Mouse (Mus musculus) lung, adult 18-20 months (tissue): ENCODE measurements around the gene Grifin.
A peak's percentile ranks its signal among the peaks of the same experiment; 100 is the strongest.

ENCODE experiments used
- DNase-seq, 2 experiments: peaks; one replicate each; pipeline ENCODE4 v3.0.0; 2022; ENCODE audit warnings: mixed read lengths in 2 of 2

The Grifin gene

DNA sequence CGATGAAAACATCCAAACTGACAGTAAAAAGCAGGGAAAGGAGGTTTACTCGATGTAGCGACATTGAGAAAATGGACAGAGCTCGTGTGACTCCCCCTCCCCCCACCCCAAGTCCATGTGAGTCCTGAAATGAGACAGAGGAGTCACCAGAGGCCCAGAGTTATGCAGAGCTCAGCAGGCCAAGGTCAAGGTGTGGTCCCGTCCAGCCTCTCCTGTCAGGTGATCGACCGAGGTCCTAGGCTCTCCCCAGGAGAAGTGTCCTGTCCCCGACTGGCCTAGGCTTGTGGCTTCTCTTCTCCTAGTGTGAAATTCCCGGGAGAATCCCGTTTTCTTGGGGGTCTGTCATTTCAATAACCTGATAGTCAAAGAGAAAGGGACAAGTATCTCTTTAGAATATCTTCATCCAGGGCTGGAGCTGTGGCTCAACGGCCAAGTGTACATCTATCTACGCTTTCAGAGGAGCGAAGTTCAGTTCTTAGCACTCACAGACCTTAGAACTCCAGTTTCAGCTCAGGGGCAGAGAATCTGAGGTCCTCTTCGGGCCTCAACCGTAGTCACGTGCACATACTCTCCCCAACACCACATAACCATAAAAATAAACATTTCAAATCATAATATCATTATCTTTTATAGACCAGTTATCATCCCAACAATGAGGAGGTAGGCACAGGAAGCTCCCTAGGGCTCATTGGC, 24.4 kb upstream of the Grifin start:
- no peak for DNase-seq

- no peak for DNase-seq
Measured at GRCm38 (mm10) chr5:140583732-140584368, 19.0 kb upstream of the Grifin start.

- no peak for DNase-seq
Measured at GRCm38 (mm10) chr5:140582995-140583731, 18.3 kb upstream of the Grifin start.

- DNase-seq = no peak
Measured at GRCm38 (mm10) chr5:140581569-140581968, 16.7 kb upstream of the Grifin start.

DNA sequence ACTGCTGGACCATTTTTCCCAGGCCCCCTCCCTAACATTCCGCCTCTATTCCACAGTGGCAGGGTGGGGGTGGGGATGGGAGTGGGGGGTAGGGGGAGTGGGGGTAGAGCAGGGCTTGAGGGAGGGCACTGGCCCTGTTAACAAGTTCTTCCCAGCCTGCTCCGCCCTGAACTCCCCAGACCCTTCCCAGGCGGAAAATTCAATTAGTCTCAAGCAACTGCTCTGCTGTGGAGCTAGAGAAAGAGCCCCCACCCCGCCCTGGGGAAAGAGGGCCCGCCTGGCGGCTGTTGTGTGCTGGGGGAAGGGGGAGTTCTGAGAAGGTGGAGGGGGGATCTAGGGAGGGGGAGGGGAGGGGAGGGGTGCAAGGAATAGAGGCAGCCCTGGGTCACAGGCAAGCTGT, 14.9 kb upstream of the Grifin start:
- DNase-seq = no peak

- DNase-seq = no peak
Measured at GRCm38 (mm10) chr5:140579221-140579620, 14.3 kb upstream of the Grifin start.

DNA sequence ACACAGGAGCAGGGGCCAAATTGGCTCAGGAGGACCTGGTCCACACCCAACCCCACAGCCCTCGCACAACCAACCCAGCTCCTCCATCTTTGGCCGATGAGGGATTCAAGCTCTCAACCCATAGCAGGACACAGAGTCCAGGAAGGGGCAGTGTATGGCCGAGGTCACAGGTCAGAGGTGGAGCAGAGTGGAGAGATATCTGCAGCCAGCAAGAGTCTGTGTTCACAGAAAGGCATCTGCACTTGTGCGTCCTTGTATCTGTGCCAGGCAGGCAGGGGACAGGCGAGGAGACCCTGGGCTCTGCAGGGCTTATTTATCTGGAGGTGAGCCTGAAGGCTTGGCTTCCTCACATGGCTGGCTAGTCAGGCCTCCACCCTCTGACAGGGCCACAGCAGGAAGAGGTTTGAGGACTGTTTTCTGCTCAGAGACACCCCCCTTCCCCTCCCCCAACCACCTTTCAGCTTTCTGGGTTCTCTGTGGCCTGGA, 10.6 kb upstream of the Grifin start:
- DNase-seq = peak; percentile 26 to 56

- DNase-seq = peak; percentile 22 to 39
Measured at GRCm38 (mm10) chr5:140572611-140573010, 7.7 kb upstream of the Grifin start.

DNA sequence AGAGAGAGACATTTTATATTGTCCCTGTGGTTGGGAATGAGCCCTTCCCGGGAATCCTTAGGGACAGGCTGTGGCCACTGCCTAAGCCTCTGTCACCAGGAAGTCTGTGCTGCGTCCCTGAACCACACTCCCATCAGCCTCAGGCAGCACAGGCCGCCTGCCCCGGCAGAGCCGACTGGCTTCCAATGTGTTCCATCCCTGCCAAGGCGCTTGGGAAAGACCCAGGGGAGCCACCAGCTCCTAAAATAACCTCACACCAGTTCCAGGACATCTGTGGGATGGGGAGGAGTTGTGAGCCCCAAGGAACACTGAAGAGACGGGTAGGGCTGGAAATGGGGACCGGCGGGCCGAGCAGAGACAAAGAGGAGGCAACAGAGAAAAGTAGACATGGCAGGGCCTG, 6.8 kb upstream of the Grifin start:
- peak; percentile 46 to 51 for DNase-seq

- DNase-seq = no peak
Measured at GRCm38 (mm10) chr5:140571201-140571600, 6.3 kb upstream of the Grifin start.

- no peak for DNase-seq
Measured at GRCm38 (mm10) chr5:140570223-140570870, 5.5 kb upstream of the Grifin start.

DNA sequence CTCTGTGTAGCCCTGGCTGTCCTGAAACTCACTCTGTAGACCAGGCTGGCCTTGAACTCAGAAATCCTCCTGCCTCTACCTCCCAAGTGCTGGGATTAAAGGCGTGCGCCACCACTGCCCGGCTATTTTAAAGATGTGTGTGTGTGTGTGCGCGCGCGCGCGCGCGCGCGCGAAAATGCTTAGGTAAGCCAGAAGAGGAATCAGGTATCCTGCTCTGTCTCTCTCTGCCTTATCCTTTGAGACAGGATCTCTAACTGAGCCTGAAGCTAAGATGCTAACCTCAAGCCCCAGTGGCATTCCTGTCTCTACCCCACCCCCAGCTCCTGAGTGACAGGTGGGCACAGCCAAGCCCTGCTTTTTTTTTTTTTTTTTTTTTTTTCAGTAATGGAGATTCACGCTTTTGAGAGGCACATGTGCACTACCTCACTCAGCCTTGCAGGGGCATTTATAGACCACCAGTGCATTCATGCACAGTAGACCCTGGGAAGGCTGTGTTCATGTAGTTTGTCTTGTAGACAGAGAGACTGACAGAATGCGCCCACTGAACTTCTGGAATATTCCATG, 4.2 kb upstream of the Grifin start:
- no peak for DNase-seq

- peak; percentile 62 to 69 for DNase-seq
Measured at GRCm38 (mm10) chr5:140568321-140568970, 3.6 kb upstream of the Grifin start.

DNA sequence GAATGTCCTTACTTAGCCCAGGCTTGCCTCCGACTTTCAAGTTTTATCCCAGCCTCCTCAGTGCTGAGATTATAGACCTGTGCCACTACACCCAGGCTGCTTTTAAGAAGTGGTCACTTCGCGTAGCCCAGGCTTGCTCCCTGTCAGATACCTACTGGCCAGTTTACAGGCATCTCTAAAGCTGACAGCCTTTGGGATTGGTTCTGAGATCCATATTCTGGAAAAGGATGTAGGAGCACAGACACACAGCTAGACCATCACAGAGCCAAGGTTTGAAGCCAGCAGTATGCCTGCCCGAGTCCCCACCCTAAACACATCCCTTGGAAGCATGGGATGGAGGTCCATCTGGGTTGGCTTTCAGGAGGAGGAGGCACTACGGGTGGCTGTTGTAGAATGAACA, 2.9 kb upstream of the Grifin start:
- no peak for DNase-seq

GRCm38 (mm10) chr5:140567321-140567720, 2.5 kb upstream of the Grifin start:
- DNase-seq = peak; percentile 83

DNA sequence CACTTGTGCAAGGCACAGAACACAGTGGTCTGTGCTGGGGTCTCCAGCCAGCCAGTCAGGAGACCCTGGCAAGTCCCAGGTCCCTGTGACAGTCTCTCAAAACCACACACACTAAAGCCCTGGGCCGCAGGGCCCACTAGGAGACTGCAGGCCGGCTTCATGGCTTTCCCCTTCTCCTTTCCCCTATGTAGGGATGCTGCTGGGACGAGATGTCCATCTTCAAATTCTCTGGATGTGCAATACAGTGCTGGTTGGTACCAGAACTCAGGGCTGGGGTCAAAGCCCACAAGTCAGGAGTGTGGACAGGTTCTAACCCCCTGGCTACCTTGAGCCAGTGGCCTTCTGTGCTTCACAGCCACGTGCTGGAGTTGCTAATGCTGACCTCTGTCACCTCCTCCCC, 1.4 kb upstream of the Grifin start:
- no peak for DNase-seq

DNA sequence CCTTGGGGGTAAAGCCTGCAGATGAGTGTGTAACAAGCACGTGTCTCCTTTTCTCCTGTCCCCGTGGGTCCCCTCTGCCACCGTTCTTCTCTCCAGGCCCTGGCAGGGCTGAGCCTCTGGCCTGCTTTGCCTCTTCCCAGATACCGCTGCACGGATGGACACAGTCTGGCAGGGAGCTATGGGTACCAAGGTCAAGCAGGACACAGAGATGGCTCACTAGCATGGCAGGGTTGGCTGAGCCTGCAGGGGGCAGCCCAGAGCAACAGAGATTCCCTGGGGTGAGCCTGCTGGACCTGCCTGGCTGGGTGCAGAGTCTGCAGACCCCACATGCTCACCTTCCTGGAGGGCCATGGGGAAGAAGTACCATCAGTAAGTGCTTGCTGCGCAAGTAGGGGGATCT, 985 bp upstream of the Grifin start:
- peak; percentile 25 to 32 for DNase-seq

- no peak for DNase-seq
Measured at GRCm38 (mm10) chr5:140565451-140565850, 580 bp upstream of the Grifin start.

GRCm38 (mm10) chr5:140562601-140563000, 2.3 kb downstream of the Grifin start:
- no peak for DNase-seq

DNA sequence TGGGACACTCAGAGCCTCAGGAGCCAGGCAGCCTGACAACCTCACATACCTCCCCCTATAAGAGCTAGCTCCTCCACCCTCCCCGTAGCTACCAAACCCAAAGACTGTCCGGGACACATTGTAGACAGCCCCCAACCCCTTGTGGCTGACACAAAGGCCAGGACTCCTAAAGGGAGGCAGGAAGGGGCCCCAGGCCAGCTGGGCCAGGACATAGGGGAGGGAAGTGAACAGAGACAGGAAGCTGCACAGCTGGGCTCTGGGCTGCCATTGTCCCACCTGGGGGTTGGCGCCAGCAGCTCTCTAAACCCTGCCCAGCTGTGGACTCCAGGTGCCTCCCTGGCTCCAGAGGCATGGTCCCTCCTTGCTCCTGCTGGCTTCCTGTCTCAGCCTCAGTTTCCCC, 8.0 kb downstream of the Grifin start:
- no peak for DNase-seq

GRCm38 (mm10) chr5:140553719-140554118, 11.2 kb downstream of the Grifin start:
- no peak for DNase-seq

DNA sequence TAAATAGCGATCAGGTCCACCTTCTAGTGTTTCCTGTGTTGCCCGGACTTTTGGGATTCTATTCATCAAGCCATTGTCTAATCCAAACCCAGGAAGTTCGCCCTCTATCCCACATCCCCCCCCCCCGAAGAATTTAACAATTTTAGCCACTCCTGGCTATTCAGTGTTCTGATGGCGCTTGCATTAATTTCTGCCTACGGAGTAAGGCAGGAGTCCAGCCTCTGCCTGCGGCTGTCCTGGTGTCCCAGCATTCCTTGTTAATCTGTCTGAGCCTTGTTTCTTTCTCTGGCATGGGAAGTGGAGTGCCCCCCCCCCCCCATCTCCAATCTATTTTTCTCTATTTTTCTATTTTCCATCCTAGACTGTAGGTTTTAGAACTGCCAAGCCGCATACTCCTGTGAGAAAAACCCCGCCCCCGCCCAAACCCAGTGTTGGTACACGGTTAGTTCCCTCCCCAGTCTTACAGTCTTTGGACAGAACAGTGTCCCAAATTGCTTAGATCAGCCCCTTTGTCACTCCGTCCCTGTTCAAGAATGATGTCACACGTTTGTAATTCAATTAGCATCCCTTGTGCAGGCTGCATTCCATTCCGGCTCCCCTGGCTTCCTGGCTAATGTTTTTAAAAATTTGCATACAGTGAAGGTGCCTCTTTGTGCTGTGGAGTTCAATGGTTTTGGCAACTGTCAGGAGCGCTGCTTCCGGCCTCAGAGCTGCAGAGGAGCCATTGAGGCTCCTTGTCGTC, 15.4 kb downstream of the Grifin start:
- DNase-seq = no peak
